Mouse (Mus musculus) ES-E14 (cell line): ENCODE data around the gene Gm14190. TPM values are rescaled to one million over a fixed set of nuclear protein-coding genes. Genes with fewer than 3 reads are reported as not detected.
"Not testable (repeated sequence)": the region's sequence is repeated elsewhere in the genome, so short reads cannot be mapped to it uniquely, and the experiment has no call there.

Source experiments
- DNase-seq: peaks from one replicate; pipeline ENCODE4 v3.0.0-alpha.2; 2013; ENCODE audit warnings: low read depth, low spot score
- H3K27ac ChIP-seq: 2 replicates; pipeline ENCODE4 v1.5.1; 2012; ENCODE audit warnings: low read depth, mild to moderate bottlenecking, low read length, moderate library complexity, mixed read lengths; ENCODE audit not compliant: poor library complexity, insufficient read depth, severe bottlenecking
- H3K36me3 ChIP-seq: 2 replicates; pipeline ENCODE4 v1.6.1; 2012; ENCODE audit warnings: mild to moderate bottlenecking, low read length, moderate library complexity, mixed read lengths; ENCODE audit not compliant: control insufficient read depth, poor library complexity, insufficient read depth, severe bottlenecking
- H3K4me1 ChIP-seq, 2 experiments: fragments of 150-350 bp in 1 of 2; sonication (generic) in 1 of 2; 2 replicates each; pipeline ENCODE4 v1.6.1; 2012; ENCODE audit warnings: low read length in 2 of 2, mild to moderate bottlenecking in 1 of 2, mixed read lengths in 1 of 2; ENCODE audit not compliant: control insufficient read depth in 2 of 2, insufficient read depth in 2 of 2, poor library complexity in 1 of 2
- H3K4me3 ChIP-seq, 2 experiments: fragments of 150-350 bp in 1 of 2; sonication (generic) in 1 of 2; 2 replicates each; pipeline ENCODE4 v1.5.1; 2012; ENCODE audit warnings: low read length in 2 of 2, low read depth in 1 of 2, mild to moderate bottlenecking in 1 of 2, mixed read lengths in 1 of 2; ENCODE audit not compliant: insufficient read depth in 1 of 2, poor library complexity in 1 of 2, severe bottlenecking in 1 of 2
- H3K9ac ChIP-seq: 2 replicates; pipeline ENCODE4 v1.6.1; 2012; ENCODE audit warnings: low read depth, mild to moderate bottlenecking, low read length, mixed read lengths; ENCODE audit not compliant: poor library complexity, insufficient read depth, severe bottlenecking
- H3K9me3 ChIP-seq: fragments of 150-350 bp; sonication (generic); 2 replicates; pipeline ENCODE4 v1.6.1; 2012; ENCODE audit warnings: low read depth, mild to moderate bottlenecking, low read length; ENCODE audit not compliant: control insufficient read depth, insufficient read depth
- CHD2 ChIP-seq: IDR thresholded peaks from 2 replicates; pipeline ENCODE4 v1.6.1; 2014; ENCODE audit warnings: mild to moderate bottlenecking, low read depth, low read length, inconsistent platforms
- HCFC1 ChIP-seq: IDR thresholded peaks from 2 replicates; pipeline ENCODE4 v1.6.1; 2012; ENCODE audit warnings: low read length, inconsistent platforms, borderline replicate concordance; ENCODE audit not compliant: insufficient read depth
- MAFK ChIP-seq: IDR thresholded peaks from 2 replicates; pipeline ENCODE4 v1.6.1; 2014; ENCODE audit warnings: mild to moderate bottlenecking, low read depth, low read length, inconsistent platforms; ENCODE audit not compliant: insufficient read depth
- ZC3H11A ChIP-seq: IDR thresholded peaks from 2 replicates; pipeline ENCODE4 v1.6.1; 2012; ENCODE audit warnings: low read depth, mild to moderate bottlenecking, inconsistent platforms, low read length, borderline replicate concordance
- ZNF384 ChIP-seq: IDR thresholded peaks from 2 replicates; pipeline ENCODE4 v1.6.1; 2012; ENCODE audit warnings: low read depth, low read length, inconsistent platforms
- in situ Hi-C, 2 experiments: fragments of 600-800 bp; cut with MboI; formaldehyde crosslinking; loops; one replicate each; pipeline ENCODE4 v1.15.1; 2025; ENCODE audit warnings: low sequenced_read_pairs in 2 of 2, inconsistent platforms in 1 of 2; ENCODE audit not compliant: unreplicated experiment in 2 of 2
- total RNA-seq: library from RNA; depleted of rRNA; stranded (reverse); fragments of 300-350 nt; gene quantifications from 2 replicates; pipeline ENCODE4 v1.2.3, GENCODE M21; 2012

Gene Gm14190
- total RNA-seq, 1 experiment: not detected

GRCm38 (mm10) chr11:99683481-99683880, 7.1 kb downstream of the Gm14190 start:
- H3K4me3 ChIP-seq: no peak overlapping the region
- H3K4me1 ChIP-seq: no peaks in the 10 kb centered on the region
- DNase-seq: no peak
- H3K9me3 ChIP-seq: no peaks in the 10 kb centered on the region
- in situ Hi-C loops: no loop called here
- no peak overlapping the region for H3K9ac ChIP-seq
- TF ChIP-seq CHD2 (no peak), HCFC1 (no peak), MAFK (no peak), ZC3H11A (no peak), ZNF384 (no peak)
- H3K27ac ChIP-seq: no peak overlapping the region
- H3K36me3 ChIP-seq: no peaks in the 10 kb centered on the region

GRCm38 (mm10) chr11:99665860-99666259, 24.7 kb downstream of the Gm14190 start, which contains the start of gene Krtap4-6:
TSS of gene Krtap4-6 (minus strand) at chr11:99665960.
- no peaks in the 10 kb centered on the region for H3K9me3 ChIP-seq
- DNase-seq: no peak
- no peak within 1 kb of the TSS for H3K4me3 ChIP-seq
- no peak for TF ChIP-seq HCFC1
- TF ChIP-seq CHD2: no peak
- TF ChIP-seq ZNF384: no peak
- TF ChIP-seq ZC3H11A: no peak
- TF ChIP-seq MAFK: no peak
- H3K9ac ChIP-seq: no peak within 1 kb of the TSS
- no peaks in the 10 kb centered on the region for H3K36me3 ChIP-seq
- no peaks in the 10 kb centered on the region for H3K4me1 ChIP-seq
- H3K27ac ChIP-seq: no peak within 1 kb of the TSS
- in situ Hi-C loops: no loop called here

- H3K9ac ChIP-seq: no peak overlapping the region
- H3K36me3 ChIP-seq: no peaks in the 10 kb centered on the region
- no peak for TF ChIP-seq HCFC1
- TF ChIP-seq ZNF384: no peak
- peaks cover 0 to 4% of the 10 kb centered on the region in 2 experiments; a peak in 2 of 4 replicates for H3K4me1 ChIP-seq
- no peak overlapping the region for H3K27ac ChIP-seq
- H3K4me3 ChIP-seq: no peak overlapping the region
- in situ Hi-C loops: no loop called here
- no peak for DNase-seq
- no peaks in the 10 kb centered on the region for H3K9me3 ChIP-seq
Measured at GRCm38 (mm10) chr11:99662802-99663201, 27.7 kb downstream of the Gm14190 start.

GRCm38 (mm10) chr11:99659256-99659655, 31.3 kb downstream of the Gm14190 start:
- Histone ChIP-seq H3K36me3 (no peaks in the 10 kb centered on the region), H3K4me3 (no peak overlapping the region)

GRCm38 (mm10) chr11:99658467-99659010, 32.0 kb downstream of the Gm14190 start, which contains the start of gene Gm11563:
TSS of gene Gm11563 (minus strand) at chr11:99658960.
- in situ Hi-C loops, H3K9me3 ChIP-seq, DNase-seq, H3K9ac ChIP-seq, H3K27ac ChIP-seq, H3K36me3 ChIP-seq, H3K4me3 ChIP-seq: not testable (repeated sequence)
- peaks cover 0 to 11% of the 10 kb centered on the region in 2 experiments; a peak in 2 of 4 replicates for H3K4me1 ChIP-seq

More at GRCm38 (mm10) chr11:99659256-99659655, 31.3 kb downstream of the Gm14190 start:
- Histone ChIP-seq H3K9me3 (no peaks in the 10 kb centered on the region), H3K27ac (no peak overlapping the region), H3K9ac (no peak overlapping the region), H3K4me1 (peaks cover 0 to 11% of the 10 kb centered on the region in 2 experiments; a peak in 2 of 4 replicates)
- DNase-seq: no peak
- no peak for TF ChIP-seq HCFC1
- TF ChIP-seq ZNF384: no peak
- no peak for TF ChIP-seq MAFK
- no peak for TF ChIP-seq ZC3H11A
- TF ChIP-seq CHD2: no peak
- in situ Hi-C loops: no loop called here
